Mouse (Mus musculus) kidney, adult 2 months (tissue): ENCODE data around the gene Arpp21.

Source experiments
- CTCF ChIP-seq: fragments of 200-500 bp; conservative IDR thresholded peaks from 2 replicates; pipeline ENCODE4 v1.5.1; 2011; ENCODE audit warnings: low read depth, mild to moderate bottlenecking, control low read depth, low read length, moderate library complexity, mixed read lengths; ENCODE audit not compliant: insufficient read depth, insufficient read length
- POLR2A ChIP-seq: fragments of 200-500 bp; IDR thresholded peaks from one replicate; pipeline ENCODE4 v1.6.1; 2011; ENCODE audit warnings: low read depth, low read length, control low read depth

GRCm38 (mm10) chr9:112198296-112198695, 37.4 kb downstream of the Arpp21 start:
- TF ChIP-seq CTCF (no peak), POLR2A (no peak)
